Mouse (Mus musculus): ENCODE measurements around the gene Kctd20. TPM values are rescaled to one million over a fixed set of nuclear protein-coding genes. Genes with fewer than 3 reads are reported as not detected.

Kctd20 gene
- polyA plus RNA-seq, 1 experiment from 2014 or later: 93.9 TPM

DNA sequence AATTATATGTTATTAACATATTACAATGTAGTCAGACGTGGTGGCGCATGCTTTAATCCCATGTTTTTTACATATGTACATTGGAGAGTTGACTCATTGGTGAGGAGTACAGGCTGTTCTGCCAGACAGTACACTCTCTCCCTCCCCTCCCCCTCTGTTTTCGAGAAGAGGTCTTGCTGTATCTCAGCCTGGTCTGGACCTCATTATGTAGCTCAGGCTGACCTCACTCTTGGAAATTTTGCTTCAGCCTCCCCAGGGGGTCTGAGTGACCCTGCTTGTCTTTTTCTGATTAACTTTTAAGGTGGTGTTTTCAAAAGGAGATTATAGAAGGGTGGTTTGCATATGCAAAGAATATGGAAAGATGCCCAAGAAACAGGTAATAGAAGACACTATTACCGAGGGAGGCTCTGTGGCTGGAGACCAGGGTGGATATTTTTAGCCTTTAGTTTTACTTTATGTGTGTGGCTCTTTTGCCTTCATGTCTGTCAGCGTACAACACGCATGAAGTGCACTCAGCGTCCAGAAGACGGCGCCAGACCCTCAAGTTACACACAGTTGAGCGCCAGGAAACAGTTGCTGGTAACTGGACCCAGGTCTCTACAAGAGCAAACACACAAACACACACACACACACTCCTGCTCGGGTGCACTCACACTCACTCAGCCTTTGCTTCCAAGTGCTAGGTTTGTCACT lies 66.7 kb downstream of the Kctd20 start:
- Histone ChIP-seq H3K4me3 (no peak overlapping the region), H3K4me1 (peaks cover 3% of the 10 kb centered on the region; the same call in 1 of the 2 replicates), H3K9me3 (no peaks in the 10 kb centered on the region), H3K36me3 (replicated peaks) (no peaks in the 10 kb centered on the region), H3K4me2 (no peak overlapping the region), H3K27ac (no peak overlapping the region), H3K27me3 (replicated peaks) (no peaks in the 10 kb centered on the region), H3K9ac (no peak overlapping the region)
- no peak for ATAC-seq (replicated peaks)
- 46% methylated on average over 11 of the region's 11 CpGs for WGBS

Other genes starting within 250 kb of the Kctd20 start
- gene AC170998.1, start 225.9 kb upstream of the Kctd20 start, polyA plus RNA-seq (2015; fragmentation: Nextera tagmentation; extraction: Ambion mirVana): 2.4 TPM in 2 replicates
- 0.86 and 1.1 TPM in 2 replicates for gene Mapk13, start 182.7 kb upstream of the Kctd20 start, polyA plus RNA-seq (2015; fragmentation: Nextera tagmentation; extraction: Ambion mirVana)
- 6.9 and 9.5 TPM in 2 replicates for gene Brpf3, start 150.9 kb upstream of the Kctd20 start, polyA plus RNA-seq (2015; fragmentation: Nextera tagmentation; extraction: Ambion mirVana)
- 0.05 and 0.10 TPM in 2 replicates for gene Pnpla1, start 93.5 kb upstream of the Kctd20 start, polyA plus RNA-seq (2015; fragmentation: Nextera tagmentation; extraction: Ambion mirVana)
- 1.7 and 2.5 TPM in 2 replicates for gene 4930539E08Rik, start 36.6 kb upstream of the Kctd20 start, polyA plus RNA-seq (2015; fragmentation: Nextera tagmentation; extraction: Ambion mirVana)
- 0.17 TPM in 1 of 2 replicates, not detected in the other for gene Pxt1, start 8.1 kb upstream of the Kctd20 start, polyA plus RNA-seq (2015; fragmentation: Nextera tagmentation; extraction: Ambion mirVana)
- 99.7 and 105 TPM in 2 replicates for gene Stk38, start 56.0 kb downstream of the Kctd20 start, polyA plus RNA-seq (2015; fragmentation: Nextera tagmentation; extraction: Ambion mirVana)
- 429 and 442 TPM in 2 replicates for gene Srsf3, start 80.7 kb downstream of the Kctd20 start, polyA plus RNA-seq (2015; fragmentation: Nextera tagmentation; extraction: Ambion mirVana)
- gene Cdkn1a, start 139.0 kb downstream of the Kctd20 start, polyA plus RNA-seq (2015; fragmentation: Nextera tagmentation; extraction: Ambion mirVana): 97.7 and 99.9 TPM in 2 replicates
- 0.15 TPM in 1 of 2 replicates, not detected in the other for gene Rab44, start 162.2 kb downstream of the Kctd20 start, polyA plus RNA-seq (2015; fragmentation: Nextera tagmentation; extraction: Ambion mirVana)